Mouse (Mus musculus) liver, postnatal 0 days (tissue): ENCODE measurements around the gene Apba2.

Source experiments
- CTCF ChIP-seq: sonication (generic); IDR thresholded peaks from 2 replicates; pipeline ENCODE4 v1.5.1; 2016; ENCODE audit warnings: antibody characterized with exemption, low read depth
- EP300 ChIP-seq: IDR thresholded peaks from 2 replicates; pipeline ENCODE4 v1.6.1; 2016; ENCODE audit warnings: antibody characterized with exemption, low read depth, mild to moderate bottlenecking

DNA sequence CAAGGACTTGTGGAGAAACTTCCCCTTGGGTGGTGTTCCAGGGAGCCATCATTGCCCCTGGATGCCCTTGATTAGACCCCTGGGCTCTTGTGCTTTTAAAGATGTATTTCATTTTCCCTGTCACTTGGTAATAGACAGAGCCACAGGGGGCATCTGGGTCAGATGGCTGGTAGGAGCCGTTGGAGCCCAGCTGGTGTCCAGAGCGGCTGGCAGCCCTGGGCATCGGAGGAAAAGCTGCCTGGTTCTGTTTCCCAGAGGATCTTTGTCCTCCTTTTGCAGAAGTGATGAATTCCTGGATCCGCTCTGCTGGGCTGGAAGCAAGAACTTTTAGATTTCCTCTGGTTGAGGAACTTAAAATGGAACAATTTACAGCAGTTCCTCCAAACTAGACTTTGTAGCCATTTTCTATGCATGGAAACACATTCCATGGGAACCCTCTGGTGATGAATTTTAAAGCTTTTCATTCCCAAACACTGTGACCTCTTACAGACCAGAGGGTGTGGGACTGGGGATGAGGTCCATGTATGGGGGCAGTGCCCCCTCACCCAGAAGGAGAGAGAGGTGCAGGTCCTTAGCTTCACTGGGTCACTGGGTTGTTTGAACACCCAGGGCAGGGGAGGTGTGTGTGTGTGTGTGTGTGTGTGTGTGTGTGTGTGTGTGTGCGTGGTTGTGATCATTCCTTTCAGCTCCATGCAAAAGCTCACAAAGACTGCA is 20.3 kb downstream of the Apba2 start:
- TF ChIP-seq CTCF (no peak), EP300 (no peak)
